Mouse (Mus musculus) A20 (cell line): ENCODE measurements at regions not wholly inside any gene's neighbourhood (a gene's known extent, or its start where the extent isn't known, plus 50 kb on each side); places are given as distances from the start of the nearest gene placed in this dataset.

Experiments used
- DNase-seq: peaks from one replicate; pipeline ENCODE4 v3.0.0-alpha.2; 2011; ENCODE audit warnings: low read depth, low spot score

DNA sequence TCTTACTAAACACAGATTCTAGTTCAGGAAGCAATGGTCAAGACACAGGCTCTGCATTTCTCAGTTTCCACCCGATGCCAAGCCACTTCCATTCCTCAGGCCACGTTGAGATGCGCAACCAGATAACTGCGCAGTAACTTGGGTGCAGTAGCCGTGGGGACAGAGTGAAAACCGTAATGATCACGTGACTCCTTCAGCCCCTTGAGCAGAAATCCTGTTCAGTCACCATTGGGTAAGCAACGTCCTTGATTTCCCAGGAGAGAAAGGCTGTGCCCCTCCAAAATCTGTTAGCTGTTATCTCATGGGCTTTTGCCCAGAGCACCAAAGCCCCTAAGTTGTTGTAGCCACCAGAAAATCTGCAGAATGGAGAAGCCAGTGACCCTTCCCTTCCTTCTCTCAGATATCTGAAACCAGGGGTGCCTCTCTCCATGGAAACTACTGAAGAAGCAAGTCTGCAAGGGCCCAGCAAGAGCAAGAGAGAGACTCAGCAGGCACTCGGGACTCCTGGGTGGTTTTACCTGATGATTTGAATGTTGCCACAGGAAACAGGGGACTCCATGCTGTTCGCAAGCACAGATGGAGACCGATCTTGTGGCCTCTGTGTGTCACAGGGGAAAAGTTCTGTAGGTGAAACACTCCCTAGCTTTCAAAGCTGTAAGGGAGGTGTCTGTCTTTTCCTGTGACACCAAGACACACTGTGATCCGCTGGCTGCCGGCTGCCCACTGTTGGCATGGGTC, 126.7 kb downstream of the Lmo4 start:
- no peak for DNase-seq

DNA sequence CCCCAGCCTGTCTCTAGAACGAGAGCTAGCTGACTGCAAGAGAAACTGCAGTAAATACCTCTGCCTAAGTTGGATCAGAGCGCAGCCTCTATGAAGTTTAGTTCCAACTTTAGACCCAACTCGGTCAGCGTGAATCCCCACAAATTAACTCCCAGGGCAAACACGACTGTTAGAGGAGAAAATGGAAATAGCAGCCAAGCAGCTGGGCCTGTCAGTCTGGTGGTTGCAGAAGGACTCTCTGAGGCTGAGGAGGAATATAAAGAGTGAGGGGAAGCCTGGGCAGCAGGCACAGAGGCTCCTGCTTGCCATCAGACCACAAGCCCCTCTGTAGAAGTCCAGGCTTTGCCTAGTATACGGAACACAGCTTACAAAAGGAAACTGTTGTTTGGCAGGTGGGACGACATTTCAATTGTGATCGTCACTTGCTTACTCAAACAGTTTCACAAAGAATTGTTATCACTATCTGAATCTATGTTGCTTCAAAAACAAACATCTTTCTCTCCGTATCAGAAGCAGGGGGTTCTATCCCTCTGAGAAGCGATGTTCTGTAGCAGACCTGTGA, 135.0 kb downstream of the Lmo4 start:
- no peak for DNase-seq

DNA sequence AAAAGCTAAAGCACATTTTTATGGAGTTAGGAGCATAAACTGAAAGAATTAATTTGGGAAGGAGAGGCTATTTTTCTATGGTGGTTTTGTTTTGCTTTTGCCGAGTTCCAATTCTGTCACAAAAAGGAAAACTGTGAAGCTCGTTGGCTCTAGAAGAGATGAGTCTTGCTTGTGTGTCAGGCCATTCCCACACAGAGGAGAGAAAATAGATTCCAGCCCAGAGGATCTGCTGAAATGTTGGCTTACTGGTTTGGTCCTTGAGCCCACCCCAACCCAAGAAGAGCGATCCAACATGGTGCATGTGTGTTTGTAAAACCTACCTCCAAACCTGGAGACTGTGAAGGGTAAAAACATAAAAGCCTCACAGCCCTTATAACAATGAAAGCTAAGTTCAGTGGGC, 138.0 kb downstream of the Lmo4 start:
- no peak for DNase-seq

DNA sequence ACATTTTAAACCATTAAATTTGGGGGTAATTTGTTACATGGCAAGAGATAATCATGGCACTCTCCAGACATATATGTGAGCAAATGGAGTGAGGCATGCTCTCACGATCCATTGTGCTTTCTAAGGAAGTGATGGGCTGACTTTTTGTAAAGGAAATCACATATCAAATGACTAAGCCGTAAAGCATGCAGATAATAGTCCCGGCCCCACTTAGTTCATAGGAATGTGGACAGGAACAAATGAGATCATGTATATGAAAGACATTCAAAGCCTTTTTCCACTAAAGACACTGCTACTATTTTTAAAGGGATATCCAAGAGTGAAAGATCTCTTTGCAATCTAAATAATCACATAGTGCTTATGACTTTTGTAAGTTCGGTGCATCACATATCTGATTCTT, 146.9 kb downstream of the Lmo4 start:
- DNase-seq = no peak

DNA sequence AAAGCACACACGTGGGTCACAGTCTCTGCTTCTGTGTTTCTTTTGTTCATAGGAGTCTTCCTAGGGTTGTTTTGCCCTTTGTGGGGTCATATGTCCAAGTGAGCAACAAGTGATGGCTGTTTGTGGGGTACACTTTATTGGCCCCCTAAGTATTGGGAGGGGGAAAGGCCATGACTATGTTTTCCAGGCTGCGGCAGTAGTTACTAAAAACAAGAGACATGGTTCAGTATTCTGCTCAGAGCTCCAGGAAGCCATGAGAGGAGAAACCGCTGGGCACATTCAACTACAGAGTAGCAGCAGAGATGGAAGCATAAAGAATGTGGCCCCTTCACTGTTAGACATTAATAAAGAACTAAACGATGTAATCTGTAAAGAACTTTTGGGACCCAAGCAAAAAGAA, 154.7 kb downstream of the Lmo4 start:
- peak; percentile 55 for DNase-seq

DNA sequence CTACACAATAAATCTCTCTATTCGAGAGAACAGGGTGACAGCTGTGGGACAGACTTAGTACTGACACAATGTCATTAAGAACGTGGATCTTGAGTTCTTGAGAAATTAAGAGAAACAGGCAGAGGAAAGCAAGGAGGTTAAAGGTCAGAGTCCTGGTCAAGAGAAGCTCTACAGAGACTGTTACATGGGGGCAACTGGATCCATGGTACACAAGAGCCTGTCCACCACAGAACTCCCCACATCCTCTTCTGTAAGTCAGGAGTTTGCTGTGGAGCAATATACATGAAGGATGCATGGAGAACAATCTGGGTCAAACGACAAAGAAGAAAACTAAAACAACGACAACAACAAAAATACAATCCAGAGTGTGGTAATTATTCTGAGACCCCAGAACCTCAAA, 155.8 kb downstream of the Lmo4 start:
- DNase-seq = no peak

DNA sequence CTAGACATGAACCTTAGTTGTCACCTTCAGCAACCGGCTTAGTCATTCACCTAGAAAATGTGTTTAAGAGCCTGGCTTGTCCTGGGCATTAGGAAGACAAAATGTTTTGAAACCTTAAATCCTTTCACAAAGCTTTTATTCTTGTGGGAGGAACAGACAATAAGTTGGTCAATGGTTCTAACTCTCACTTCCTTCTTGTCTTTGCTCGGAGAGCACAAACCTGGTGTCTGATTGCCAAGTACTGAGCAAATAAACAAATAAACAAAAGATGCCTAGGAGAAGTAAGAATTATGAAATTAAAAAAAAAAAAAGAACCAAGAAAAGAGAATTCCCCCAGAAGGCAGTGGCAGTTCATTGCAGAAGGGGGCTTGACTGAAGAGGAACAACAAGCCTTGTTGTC, 160.7 kb downstream of the Lmo4 start:
- DNase-seq = peak; percentile 59

DNA sequence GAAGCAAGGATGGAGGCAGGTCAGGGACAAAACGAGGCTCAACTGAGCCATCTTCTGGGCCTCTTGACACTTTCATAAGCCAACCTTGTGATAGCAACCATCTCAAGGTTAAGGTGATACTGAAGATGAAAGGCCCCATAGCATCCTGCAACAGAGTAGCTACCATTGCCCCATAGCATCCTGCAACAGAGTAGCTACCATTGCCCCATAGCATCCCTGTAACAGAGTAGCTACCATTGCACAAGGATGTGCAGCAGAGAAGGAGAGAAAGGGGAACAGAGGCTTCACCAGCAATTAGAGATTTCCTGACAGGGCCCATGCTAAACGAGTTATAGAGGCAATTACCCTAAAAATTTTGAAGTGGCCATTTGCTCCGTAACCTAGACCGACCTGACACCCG, 163.2 kb downstream of the Lmo4 start:
- DNase-seq = no peak

DNA sequence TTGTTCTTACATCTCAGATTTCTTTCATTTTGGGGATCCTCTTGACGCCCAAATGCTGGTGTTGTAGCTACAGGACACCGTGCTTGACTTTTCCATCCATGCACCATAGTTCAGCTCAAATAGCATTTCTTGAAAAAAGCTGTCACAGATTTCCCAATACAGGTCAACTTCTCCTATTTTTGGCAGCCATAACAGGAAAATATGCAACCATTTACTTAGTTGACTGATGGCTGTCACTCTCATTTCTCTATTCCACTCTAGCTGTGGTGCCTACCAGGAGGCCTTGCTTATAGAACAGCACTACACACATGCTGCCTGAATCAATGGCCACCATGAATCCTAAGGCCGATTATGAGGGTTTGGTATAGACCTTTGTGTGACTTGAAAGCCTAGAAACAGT, 165.5 kb downstream of the Lmo4 start:
- DNase-seq = no peak

DNA sequence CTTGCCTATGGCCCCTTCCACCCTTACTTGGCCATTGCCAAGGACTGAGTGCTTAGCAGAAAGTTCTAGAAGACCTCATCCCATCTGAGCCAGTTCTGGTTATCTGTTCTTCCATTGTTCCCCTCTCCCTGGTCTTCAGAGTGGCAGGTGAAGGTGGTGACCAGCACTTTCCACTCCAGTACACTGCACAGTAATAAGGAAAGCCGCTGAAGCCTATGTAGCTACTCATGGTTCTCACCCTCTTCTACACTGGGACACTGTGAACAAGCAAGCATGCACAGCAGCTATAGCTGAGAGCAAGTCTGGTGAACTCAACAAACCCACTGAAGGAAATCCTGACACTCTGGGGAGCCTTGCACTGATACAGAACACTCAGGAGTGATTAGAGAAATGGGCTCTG, 175.4 kb downstream of the Lmo4 start:
- DNase-seq = no peak

DNA sequence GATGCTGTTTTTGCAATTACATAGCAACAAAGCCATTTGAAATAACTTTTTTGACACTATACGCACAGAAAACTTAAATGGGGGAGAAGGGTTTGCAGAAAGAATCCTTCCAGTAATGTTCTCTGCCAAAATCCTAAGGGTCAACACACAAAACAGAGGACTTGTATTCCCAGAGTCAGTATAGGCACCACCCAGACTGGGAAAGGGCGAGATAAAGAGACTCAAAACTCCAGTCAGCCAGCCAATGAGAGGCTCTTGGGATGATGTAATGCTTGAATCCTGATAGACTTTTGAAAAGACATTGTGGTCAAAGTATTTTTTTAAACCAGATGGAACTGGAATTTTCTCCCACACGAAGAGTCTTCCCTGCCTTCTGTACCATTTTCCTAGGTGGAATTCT, 175.9 kb downstream of the Lmo4 start:
- DNase-seq = no peak

DNA sequence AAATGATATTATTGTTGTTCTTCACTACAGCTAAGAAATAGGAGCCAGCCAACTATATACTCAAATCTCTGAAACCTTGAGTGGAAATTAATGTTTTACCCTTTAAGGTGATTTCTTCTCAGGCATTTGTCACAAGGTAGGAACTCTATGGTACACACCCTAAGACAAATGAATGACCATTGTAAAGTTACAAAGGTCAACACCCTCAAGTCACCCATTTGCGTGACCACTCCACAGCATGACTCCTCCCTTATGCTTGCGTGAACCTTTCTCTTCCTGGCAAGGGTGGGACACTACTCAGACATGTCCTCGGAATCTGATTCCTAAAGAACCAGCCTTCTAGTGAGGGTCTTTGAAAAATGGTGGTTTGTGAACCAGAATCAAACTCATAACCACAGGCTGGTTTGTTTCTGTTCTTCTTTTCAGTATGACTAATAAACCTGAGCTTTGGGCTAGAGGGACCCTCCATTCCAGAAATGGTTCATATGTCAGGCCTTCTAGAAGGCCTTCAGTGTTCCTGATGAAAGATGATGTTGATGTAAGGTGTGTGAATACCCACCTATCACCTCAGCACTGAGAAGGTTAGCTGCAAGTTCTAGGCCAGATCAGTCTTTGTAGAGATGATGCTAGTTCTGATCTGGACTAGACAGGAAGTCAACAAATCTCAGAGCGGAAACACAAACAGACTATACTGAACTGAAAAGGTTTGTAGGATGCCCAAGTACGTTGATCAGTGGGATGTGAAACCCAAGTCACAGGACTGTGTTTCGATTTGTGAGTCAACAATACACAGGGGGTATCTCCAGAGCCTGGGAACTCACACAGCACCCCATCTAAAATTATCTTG, 177.7 kb downstream of the Lmo4 start:
- peak; percentile 79 for DNase-seq

DNA sequence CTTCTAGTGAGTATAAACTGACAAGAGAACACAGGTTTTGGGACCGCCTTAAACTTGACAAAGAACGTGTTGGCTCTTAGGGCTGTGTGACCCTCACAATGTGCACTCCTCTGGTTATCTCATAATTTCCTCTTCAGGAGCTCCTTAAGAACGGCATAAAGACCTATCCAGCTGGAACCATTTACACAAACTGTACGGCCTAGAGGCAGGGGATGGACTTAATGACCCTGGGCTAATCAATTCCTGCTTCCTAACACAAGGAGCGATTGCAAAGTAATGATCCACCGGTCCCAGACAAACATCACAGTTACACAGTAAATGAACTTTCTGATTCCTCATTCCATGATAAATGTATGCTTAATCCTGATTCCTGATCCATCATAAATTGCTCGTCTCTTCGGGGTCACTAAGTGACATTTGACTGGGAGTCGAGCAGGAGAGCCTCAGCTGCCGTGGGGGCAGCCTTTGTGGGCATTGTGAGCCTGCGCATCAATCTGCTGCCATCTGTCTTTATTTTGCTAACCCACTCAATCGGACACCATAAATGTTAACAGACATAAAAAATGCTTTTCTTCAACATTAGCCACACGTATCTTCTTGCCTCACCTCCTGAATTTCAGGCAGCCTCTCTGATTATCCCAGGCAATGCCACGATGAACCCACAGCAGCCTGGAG, 179.4 kb downstream of the Lmo4 start:
- DNase-seq = no peak

DNA sequence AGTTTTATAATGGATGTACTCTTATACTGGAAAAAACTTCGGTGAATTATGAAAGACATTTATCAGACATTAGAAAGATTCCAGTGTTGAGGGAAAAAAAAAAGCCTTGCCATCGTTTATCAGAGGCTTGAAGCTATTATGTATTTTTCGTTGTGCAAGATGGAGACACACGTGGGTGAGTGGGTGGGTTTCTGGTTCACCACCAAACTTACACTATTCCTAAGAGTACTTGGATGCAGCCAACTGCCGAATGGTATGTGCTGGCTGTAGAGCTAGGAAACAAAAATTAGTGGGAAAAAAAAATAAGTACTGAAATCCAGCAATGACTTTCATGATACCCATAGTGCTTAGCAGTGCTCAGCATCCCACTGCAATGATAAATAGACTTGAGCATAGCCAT, 180.8 kb downstream of the Lmo4 start:
- DNase-seq = no peak

DNA sequence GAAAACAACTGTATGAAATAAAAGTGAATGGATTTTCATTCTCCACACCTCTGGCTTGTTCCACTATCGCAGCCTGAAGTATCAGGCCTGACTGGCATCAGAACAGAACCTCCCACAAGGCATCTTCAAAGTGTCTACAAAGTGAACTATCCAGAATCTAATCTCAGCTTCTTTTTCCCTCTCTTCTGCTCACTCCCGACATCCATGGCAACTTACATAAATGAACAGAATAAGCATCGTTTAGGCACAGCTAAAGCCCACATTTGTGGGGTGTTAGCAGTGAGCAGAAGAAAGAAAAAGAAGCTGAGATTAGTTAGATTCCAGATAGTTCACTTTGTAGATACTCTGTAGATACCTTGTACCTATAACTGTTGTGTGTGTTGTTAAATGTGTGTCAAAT, 182.0 kb downstream of the Lmo4 start:
- no peak for DNase-seq

DNA sequence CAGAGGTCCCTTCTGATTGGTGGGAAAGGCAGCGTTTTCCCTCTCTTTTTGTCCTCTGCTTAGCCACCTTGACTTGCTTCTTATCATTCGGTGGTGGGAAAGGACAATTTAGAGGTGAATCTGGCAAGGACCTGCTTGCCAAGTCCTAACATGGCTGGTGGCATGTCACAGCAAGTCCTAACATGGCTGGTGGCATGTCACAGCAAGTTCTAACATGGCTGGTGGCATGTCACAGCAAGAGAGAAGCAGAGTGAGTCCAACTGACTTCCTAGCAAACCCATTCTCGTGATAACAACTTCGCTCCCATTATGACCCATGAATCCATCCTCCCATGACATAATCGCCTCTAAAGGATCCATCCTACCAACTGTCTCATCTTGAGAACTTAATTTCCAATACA, 183.1 kb downstream of the Lmo4 start:
- DNase-seq = no peak

DNA sequence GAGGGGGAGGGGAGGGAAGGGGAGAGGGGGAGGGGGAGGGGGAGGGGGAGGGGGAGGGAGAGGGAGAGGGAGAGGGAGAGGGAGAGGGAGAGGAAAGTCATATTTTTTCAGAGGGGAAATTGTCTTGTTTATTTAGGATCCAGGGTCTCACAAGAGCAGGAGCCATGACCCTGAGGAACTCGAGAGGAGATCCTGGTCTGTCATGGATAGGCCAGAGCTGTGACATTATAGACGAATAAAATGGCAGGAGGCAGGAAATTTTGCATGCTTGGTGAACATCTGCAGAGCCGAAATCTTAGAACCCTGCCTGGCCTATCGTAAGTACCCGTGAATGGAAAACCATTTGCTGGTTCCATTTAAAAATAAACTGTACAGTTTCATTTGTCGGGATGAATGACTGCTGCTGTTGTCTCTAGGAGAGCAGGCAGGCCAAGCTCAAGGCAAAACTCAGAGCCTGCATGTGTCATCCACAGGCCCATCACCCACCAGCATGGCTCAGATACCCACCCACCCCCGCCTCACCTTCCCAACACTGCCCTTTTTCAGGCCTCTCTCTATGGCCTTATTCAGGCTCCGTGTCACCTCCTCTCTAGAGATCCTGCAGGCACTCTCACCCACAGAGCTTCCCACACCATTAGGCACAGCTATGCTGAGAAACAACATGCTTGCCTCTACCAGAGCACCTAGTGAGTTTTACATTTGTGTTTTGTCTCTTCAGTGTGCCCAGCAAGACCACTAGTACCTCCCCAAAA, 184.7 kb downstream of the Lmo4 start:
- no peak for DNase-seq

DNA sequence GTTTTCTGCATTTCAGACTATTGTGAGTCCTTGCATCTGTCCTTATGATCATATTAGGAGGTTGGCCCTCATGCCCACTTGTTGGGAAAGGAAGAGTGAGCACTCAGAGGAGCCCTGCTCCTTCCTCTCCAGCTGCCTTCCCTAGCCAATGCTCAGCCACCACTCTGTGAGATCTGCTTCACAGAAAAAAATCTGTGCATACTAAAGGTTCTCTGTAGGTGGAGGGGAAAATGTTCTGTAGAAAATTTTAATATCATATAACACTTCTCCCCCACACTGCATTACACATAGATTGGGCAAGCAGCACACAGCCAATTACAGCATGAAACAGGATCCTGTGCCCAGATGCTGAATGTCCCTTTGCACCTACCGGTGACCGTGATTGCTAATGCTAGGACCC, 185.7 kb downstream of the Lmo4 start:
- DNase-seq = no peak

DNA sequence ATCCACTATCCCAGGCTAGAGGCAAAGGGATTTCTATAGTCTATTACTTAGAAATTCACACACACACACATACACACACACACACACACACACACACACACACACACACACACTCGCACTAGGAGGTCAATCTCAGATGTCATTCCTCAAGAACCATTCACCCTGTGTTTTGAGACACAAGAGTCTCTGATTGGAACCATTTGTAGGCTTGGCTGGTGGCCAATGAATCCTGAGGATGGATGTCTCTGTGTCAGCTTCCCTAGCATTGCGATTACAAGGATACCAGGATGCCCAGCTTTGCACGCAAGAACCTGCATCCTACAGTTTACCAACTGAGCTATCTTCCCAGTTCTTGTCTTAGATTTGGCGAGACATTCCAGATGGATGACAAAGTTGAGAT, 186.5 kb downstream of the Lmo4 start:
- no peak for DNase-seq

DNA sequence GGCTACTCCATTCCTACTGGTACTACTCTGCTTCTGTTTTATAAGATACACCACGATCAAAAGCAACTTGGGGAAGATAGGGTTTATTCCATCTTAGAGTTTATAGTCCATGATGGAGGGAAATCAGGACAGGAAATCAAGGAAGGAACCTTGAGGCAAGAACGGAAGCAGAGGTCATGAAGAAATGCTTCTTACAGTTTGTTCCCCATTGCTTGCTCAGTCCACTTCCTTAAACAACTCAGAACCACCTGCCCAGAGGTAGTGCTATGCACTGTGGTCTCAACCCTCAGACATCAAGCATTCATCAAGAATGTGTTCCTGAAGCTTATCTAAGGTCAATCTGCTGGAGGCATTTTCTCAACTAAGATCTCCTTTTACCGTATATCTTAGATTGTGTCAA, 189.8 kb downstream of the Lmo4 start:
- no peak for DNase-seq

DNA sequence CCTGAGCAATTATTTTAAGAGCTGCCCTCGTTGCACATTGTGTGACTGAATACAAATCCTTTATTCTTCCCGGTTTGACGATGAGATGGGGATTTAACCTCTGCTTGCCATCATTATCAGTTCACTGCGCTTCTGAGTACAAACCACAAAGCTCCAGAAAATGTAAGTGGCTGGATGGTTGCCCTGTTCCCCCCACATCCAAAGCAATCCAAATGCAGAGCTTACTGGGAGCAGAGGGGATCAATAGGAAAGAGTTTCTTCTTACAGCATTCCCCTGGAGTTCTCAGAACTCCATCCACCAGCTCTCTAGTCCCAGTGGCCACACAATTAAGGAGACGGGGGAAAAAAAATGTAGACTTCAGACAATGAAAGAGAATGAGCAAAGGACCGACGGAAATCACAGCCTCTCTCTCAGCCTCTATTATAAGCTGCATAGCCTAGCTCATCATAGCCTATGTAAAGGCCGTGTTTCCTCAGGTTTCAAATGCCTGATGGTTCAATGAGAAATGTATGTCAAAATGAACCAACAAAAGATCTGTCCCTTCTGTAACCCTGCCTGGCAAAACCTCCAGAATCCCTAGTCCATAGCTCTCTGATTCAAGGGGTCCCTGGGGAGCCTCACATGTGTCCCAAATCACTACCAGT, 191.4 kb downstream of the Lmo4 start:
- DNase-seq = no peak
